8 mouse cellular contexts compared by ENCODE assay signal in genomic region chr2:30983024-30983423, GRCm38 (mm10). TPM values are rescaled to one million over a fixed set of nuclear protein-coding genes. Genes with fewer than 3 reads are reported as not detected.
DNase-seq lines count a peak whose midpoint lies in the region; ATAC-seq lines count a peak whose summit lies in the region.

No protein-coding gene starts in this region.

- no peak for ATAC-seq in liver, embryonic 11.5 days (replicated peaks; ENCODE audit: low FRiP score)
- no peak for ATAC-seq in intestine, embryonic 14.5 days (replicated peaks; ENCODE audit: low FRiP score, low TSS enrichment, low read depth)
- no peak for ATAC-seq in neural tube, embryonic 12.5 days (ENCODE audit: low FRiP score, low read depth)
- ATAC-seq in megakaryocyte-erythroid progenitor cell, adult 5-6 weeks (replicated peaks; ENCODE audit: low FRiP score, low TSS enrichment, poor library complexity, severe bottlenecking): no peak

- H3K4me3 ChIP-seq in liver, embryonic 11.5 days (ENCODE audit: low read depth, low read length): peak overlapping the region; percentile 95
- H3K4me3 ChIP-seq in embryonic facial prominence, embryonic 10.5 days: peak overlapping the region; percentile 86
- peak overlapping the region; percentile 84 for H3K4me3 ChIP-seq in intestine, embryonic 14.5 days (ENCODE audit: low read depth, low read length)
- peak overlapping the region; percentile 71 for H3K4me3 ChIP-seq in neural tube, embryonic 12.5 days

- DNase-seq in liver, embryonic 11.5 days (ENCODE audit: low spot score): no peak
- no peak for DNase-seq in liver
- DNase-seq in embryonic facial prominence, embryonic 10.5 days (ENCODE audit: low spot score): no peak
- DNase-seq in intestine, embryonic 14.5 days (ENCODE audit: low spot score): peak; percentile 56
- no peak for DNase-seq in urinary bladder, adult 2 months (ENCODE audit: low spot score)
- no peak for DNase-seq in layer of hippocampus, adult 18-20 months (ENCODE audit: low spot score in 2 of 2)

- no peak overlapping the region for H3K27ac ChIP-seq in liver, embryonic 11.5 days (ENCODE audit: low read depth, low read length)
- H3K27ac ChIP-seq in embryonic facial prominence, embryonic 10.5 days (replicated peaks): no peak overlapping the region
- no peak overlapping the region for H3K27ac ChIP-seq in intestine, embryonic 14.5 days (ENCODE audit: low read depth)
- H3K27ac ChIP-seq in neural tube, embryonic 12.5 days: no peak overlapping the region

- peak overlapping the region; percentile 78 for H3K9ac ChIP-seq in liver, embryonic 11.5 days (ENCODE audit: low read depth, low read length)
- H3K9ac ChIP-seq in intestine, embryonic 14.5 days (ENCODE audit: low read length): peak overlapping the region; percentile 43; the same call in 1 of the 2 replicates
- peak overlapping the region; percentile 70 for H3K9ac ChIP-seq in neural tube, embryonic 12.5 days

- H3K4me1 ChIP-seq in liver, embryonic 11.5 days (replicated peaks; ENCODE audit: control insufficient read depth, insufficient read depth, low read length): peaks cover 18% of the 10 kb centered on the region
- peaks cover 42% of the 10 kb centered on the region for H3K4me1 ChIP-seq in embryonic facial prominence, embryonic 10.5 days
- peaks cover 16% of the 10 kb centered on the region for H3K4me1 ChIP-seq in intestine, embryonic 14.5 days (replicated peaks; ENCODE audit: control insufficient read depth, insufficient read depth, low read length)
- H3K4me1 ChIP-seq in neural tube, embryonic 12.5 days: peaks cover 18% of the 10 kb centered on the region

- H3K36me3 ChIP-seq in liver, embryonic 11.5 days (ENCODE audit: control insufficient read depth, insufficient read depth, low read length): peaks cover 7% of the 10 kb centered on the region; the same call in 1 of the 2 replicates
- H3K36me3 ChIP-seq in embryonic facial prominence, embryonic 10.5 days (replicated peaks): peaks cover 22% of the 10 kb centered on the region
- H3K36me3 ChIP-seq in intestine, embryonic 14.5 days (ENCODE audit: control insufficient read depth, insufficient read depth, low read length): peaks cover 17% of the 10 kb centered on the region
- peaks cover 20% of the 10 kb centered on the region for H3K36me3 ChIP-seq in neural tube, embryonic 12.5 days

- H3K27me3 ChIP-seq in liver, embryonic 11.5 days (replicated peaks; ENCODE audit: control insufficient read depth, insufficient read depth, low read length): no peaks in the 10 kb centered on the region
- no peaks in the 10 kb centered on the region for H3K27me3 ChIP-seq in embryonic facial prominence, embryonic 10.5 days (replicated peaks; ENCODE audit: low read depth, poor library complexity, severe bottlenecking)
- H3K27me3 ChIP-seq in intestine, embryonic 14.5 days (replicated peaks; ENCODE audit: control insufficient read depth, insufficient read depth, low read length): no peaks in the 10 kb centered on the region
- H3K27me3 ChIP-seq in neural tube, embryonic 12.5 days (replicated peaks): no peaks in the 10 kb centered on the region

- H3K4me2 ChIP-seq in liver, embryonic 11.5 days: peak overlapping the region; percentile 93
- H3K4me2 ChIP-seq in intestine, embryonic 14.5 days (ENCODE audit: low read length): peak overlapping the region; percentile 73
- peak overlapping the region; percentile 82 for H3K4me2 ChIP-seq in neural tube, embryonic 12.5 days (replicated peaks)

- H3K9me3 ChIP-seq in liver, embryonic 11.5 days (ENCODE audit: control insufficient read depth, low read length): no peaks in the 10 kb centered on the region
- no peaks in the 10 kb centered on the region for H3K9me3 ChIP-seq in embryonic facial prominence, embryonic 10.5 days
- H3K9me3 ChIP-seq in intestine, embryonic 14.5 days (ENCODE audit: control insufficient read depth, low read length): no peaks in the 10 kb centered on the region
- H3K9me3 ChIP-seq in neural tube, embryonic 12.5 days: no peaks in the 10 kb centered on the region

- 57% methylated on average over 7 of the region's 7 CpGs for WGBS in liver, embryonic 11.5 days
- 54% methylated on average over 7 of the region's 7 CpGs for WGBS in embryonic facial prominence, embryonic 10.5 days
- WGBS in intestine, embryonic 14.5 days: 48% methylated on average over 7 of the region's 7 CpGs
- 52% methylated on average over 7 of the region's 7 CpGs for WGBS in neural tube, embryonic 12.5 days

RNA-seq across cellular contexts. Expression of gene Usp20, which starts 0.9 kb away (rescaled TPM):
- 11.5 and 12.9 TPM in 2 replicates for polyA plus RNA-seq in liver, embryonic 11.5 days (2014; fragmentation: Nextera tagmentation; extraction: Ambion mirVana)
- 16.6 and 17.0 TPM in 2 replicates for polyA plus RNA-seq in embryonic facial prominence, embryonic 10.5 days (2016; fragmentation: Nextera tagmentation; extraction: Ambion mirVana)
- 11.1 and 15.4 TPM in 2 replicates for polyA plus RNA-seq in intestine, embryonic 14.5 days (2014; fragmentation: Nextera tagmentation; extraction: Ambion mirVana)
- polyA plus RNA-seq in neural tube, embryonic 12.5 days (2016; fragmentation: Nextera tagmentation; extraction: Ambion mirVana): 42.3 and 43.0 TPM in 2 replicates
- total RNA-seq in megakaryocyte-erythroid progenitor cell, adult 5-6 weeks (2014; fragmentation: Nextera tagmentation): 11.0 and 16.9 TPM in 2 replicates
- total RNA-seq in megakaryocyte-erythroid progenitor cell, adult 5-6 weeks (2017): 3.2 and 14.1 TPM in 2 replicates
- 13.5 and 14.7 TPM in 2 replicates for polyA plus RNA-seq in urinary bladder, adult 2 months (2012; rRNA removed)
- 10 to 100 TPM; 86.5 to 90.9 TPM for total RNA-seq in layer of hippocampus, adult 18-20 months (2021)

RNA-seq across cellular contexts. Expression of gene BC005624, which starts 1.0 kb away (rescaled TPM):
- polyA plus RNA-seq in liver, embryonic 11.5 days (2014; fragmentation: Nextera tagmentation; extraction: Ambion mirVana): 51.6 and 53.5 TPM in 2 replicates
- 54.3 and 57.4 TPM in 2 replicates for polyA plus RNA-seq in embryonic facial prominence, embryonic 10.5 days (2016; fragmentation: Nextera tagmentation; extraction: Ambion mirVana)
- polyA plus RNA-seq in intestine, embryonic 14.5 days (2014; fragmentation: Nextera tagmentation; extraction: Ambion mirVana): 45.3 and 51.6 TPM in 2 replicates
- 81.7 and 85.0 TPM in 2 replicates for polyA plus RNA-seq in neural tube, embryonic 12.5 days (2016; fragmentation: Nextera tagmentation; extraction: Ambion mirVana)
- 37.7 and 46.7 TPM in 2 replicates for total RNA-seq in megakaryocyte-erythroid progenitor cell, adult 5-6 weeks (2014; fragmentation: Nextera tagmentation)
- 70.5 and 93.3 TPM in 2 replicates for total RNA-seq in megakaryocyte-erythroid progenitor cell, adult 5-6 weeks (2017)
- polyA plus RNA-seq in urinary bladder, adult 2 months (2012; rRNA removed): 68.9 and 69.1 TPM in 2 replicates
- total RNA-seq in layer of hippocampus, adult 18-20 months (2021): 10 to 100 TPM; 68.0 to 68.2 TPM

RNA-seq across cellular contexts. Expression of gene Tor1a, which starts 15.3 kb away (rescaled TPM):
- polyA plus RNA-seq in liver, embryonic 11.5 days (2014; fragmentation: Nextera tagmentation; extraction: Ambion mirVana): 71.7 and 73.2 TPM in 2 replicates
- polyA plus RNA-seq in embryonic facial prominence, embryonic 10.5 days (2016; fragmentation: Nextera tagmentation; extraction: Ambion mirVana): 81.6 and 85.6 TPM in 2 replicates
- polyA plus RNA-seq in intestine, embryonic 14.5 days (2014; fragmentation: Nextera tagmentation; extraction: Ambion mirVana): 69.4 and 69.6 TPM in 2 replicates
- 80.9 and 91.1 TPM in 2 replicates for polyA plus RNA-seq in neural tube, embryonic 12.5 days (2016; fragmentation: Nextera tagmentation; extraction: Ambion mirVana)
- 22.3 and 28.1 TPM in 2 replicates for total RNA-seq in megakaryocyte-erythroid progenitor cell, adult 5-6 weeks (2014; fragmentation: Nextera tagmentation)
- total RNA-seq in megakaryocyte-erythroid progenitor cell, adult 5-6 weeks (2017): 28.3 and 46.0 TPM in 2 replicates
- polyA plus RNA-seq in urinary bladder, adult 2 months (2012; rRNA removed): 36.9 and 46.8 TPM in 2 replicates
- total RNA-seq in layer of hippocampus, adult 18-20 months (2021): 10 to 100 TPM; 49.5 to 51.4 TPM

RNA-seq across cellular contexts. Expression of gene Tor1b, which starts 30.3 kb away (rescaled TPM):
- polyA plus RNA-seq in liver, embryonic 11.5 days (2014; fragmentation: Nextera tagmentation; extraction: Ambion mirVana): 27.2 and 31.6 TPM in 2 replicates
- polyA plus RNA-seq in embryonic facial prominence, embryonic 10.5 days (2016; fragmentation: Nextera tagmentation; extraction: Ambion mirVana): 24.7 and 25.0 TPM in 2 replicates
- 29.1 and 32.0 TPM in 2 replicates for polyA plus RNA-seq in intestine, embryonic 14.5 days (2014; fragmentation: Nextera tagmentation; extraction: Ambion mirVana)
- polyA plus RNA-seq in neural tube, embryonic 12.5 days (2016; fragmentation: Nextera tagmentation; extraction: Ambion mirVana): 20.4 and 20.7 TPM in 2 replicates
- 37.2 and 49.8 TPM in 2 replicates for total RNA-seq in megakaryocyte-erythroid progenitor cell, adult 5-6 weeks (2014; fragmentation: Nextera tagmentation)
- 43.3 and 46.5 TPM in 2 replicates for total RNA-seq in megakaryocyte-erythroid progenitor cell, adult 5-6 weeks (2017)
- 45.0 and 47.1 TPM in 2 replicates for polyA plus RNA-seq in urinary bladder, adult 2 months (2012; rRNA removed)
- total RNA-seq in layer of hippocampus, adult 18-20 months (2021): 10 to 100 TPM; 32.3 to 38.3 TPM

RNA-seq across cellular contexts. Expression of gene Ptges, which starts 53.4 kb away (rescaled TPM):
- 0.92 and 0.97 TPM in 2 replicates for polyA plus RNA-seq in liver, embryonic 11.5 days (2014; fragmentation: Nextera tagmentation; extraction: Ambion mirVana)
- 10.2 and 10.3 TPM in 2 replicates for polyA plus RNA-seq in embryonic facial prominence, embryonic 10.5 days (2016; fragmentation: Nextera tagmentation; extraction: Ambion mirVana)
- 3.7 and 4.5 TPM in 2 replicates for polyA plus RNA-seq in intestine, embryonic 14.5 days (2014; fragmentation: Nextera tagmentation; extraction: Ambion mirVana)
- polyA plus RNA-seq in neural tube, embryonic 12.5 days (2016; fragmentation: Nextera tagmentation; extraction: Ambion mirVana): 2.9 and 3.7 TPM in 2 replicates
- total RNA-seq in megakaryocyte-erythroid progenitor cell, adult 5-6 weeks (2014; fragmentation: Nextera tagmentation): not detected in 2 replicates
- 0.09 TPM in 1 of 2 replicates, not detected in the other for total RNA-seq in megakaryocyte-erythroid progenitor cell, adult 5-6 weeks (2017)
- 64.8 and 69.3 TPM in 2 replicates for polyA plus RNA-seq in urinary bladder, adult 2 months (2012; rRNA removed)
- 1 to 10 TPM; 2.5 to 5.2 TPM for total RNA-seq in layer of hippocampus, adult 18-20 months (2021)
